Mouse (Mus musculus) ES-Bruce4 (cell line): Measurements from ENCODE around the gene Rpl18.

Source experiments
- CTCF ChIP-seq: IDR thresholded peaks from one replicate; pipeline ENCODE4 v1.8.1; 2011; ENCODE audit warnings: low read depth, low read length
- POLR2A ChIP-seq: IDR thresholded peaks from one replicate; pipeline ENCODE4 v1.8.1; 2011; ENCODE audit warnings: low read length; ENCODE audit not compliant: insufficient read depth

GRCm38 (mm10) chr7:45723781-45724180 is 8.5 kb downstream of the Rpl18 start:
- TF ChIP-seq POLR2A (no peak), CTCF (no peak)
